Mouse (Mus musculus) adipocyte (in vitro differentiated cells): ENCODE data around the gene Trp53tg5.

Experiments
- DNase-seq: peaks from one replicate; pipeline ENCODE4 v3.0.0-alpha.2; 2016; ENCODE audit warnings: low spot score

Gene Trp53tg5

DNA sequence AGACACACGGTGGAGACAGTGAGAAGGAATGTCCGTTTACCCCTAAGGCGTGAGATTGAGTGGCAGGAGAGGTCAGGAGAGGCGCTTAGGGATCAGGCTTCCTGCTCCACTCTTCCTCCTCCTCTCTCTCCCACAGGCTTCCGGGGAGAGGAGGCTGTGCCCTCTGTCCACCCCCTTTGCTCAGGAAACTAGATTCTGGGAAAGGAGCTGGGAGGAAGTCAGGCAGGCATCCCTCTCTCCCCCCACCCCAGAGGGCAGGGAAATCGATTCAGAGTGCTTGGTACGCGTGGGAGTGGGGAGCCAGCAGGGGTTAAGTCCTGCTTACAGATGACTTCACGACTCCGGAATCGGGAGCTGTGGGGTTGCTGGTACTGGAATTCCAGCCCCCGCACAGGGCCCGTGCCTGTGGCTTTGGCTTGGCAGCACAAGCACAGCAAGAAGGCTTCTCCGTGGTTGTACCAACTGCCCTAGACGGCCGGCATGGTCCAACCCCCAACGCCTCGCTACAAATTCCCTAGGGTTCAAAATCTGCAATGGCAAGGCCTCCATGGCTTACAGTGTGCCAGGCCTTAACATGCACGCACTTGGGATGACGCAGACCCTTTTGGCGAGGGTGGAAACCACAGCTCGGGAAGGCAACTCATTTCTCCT, 40.9 kb downstream of the Trp53tg5 start:
- peak; percentile 90 for DNase-seq

GRCm38 (mm10) chr2:164431676-164432465, 41.7 kb downstream of the Trp53tg5 start:
- DNase-seq = peak; percentile 65

DNA sequence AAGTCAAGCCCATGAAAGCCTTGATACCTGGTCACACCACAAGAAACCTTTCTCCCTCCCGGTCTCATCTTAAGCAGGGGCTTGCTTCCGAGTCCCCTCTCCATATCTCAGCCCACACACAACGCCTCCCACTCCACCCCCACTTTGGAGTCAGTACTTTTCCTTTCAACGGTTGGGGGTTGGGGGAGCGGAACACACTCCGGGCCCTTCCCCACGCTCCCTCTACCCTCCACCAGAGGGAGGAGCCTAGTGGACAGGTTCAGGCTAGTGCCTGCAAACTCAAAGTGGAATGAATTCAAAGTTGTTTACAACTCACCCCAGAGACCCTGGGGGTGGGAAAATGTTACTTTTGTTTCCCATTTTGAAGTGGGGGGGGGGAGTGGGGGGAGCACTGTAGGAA, 42.8 kb downstream of the Trp53tg5 start:
- DNase-seq = no peak

DNA sequence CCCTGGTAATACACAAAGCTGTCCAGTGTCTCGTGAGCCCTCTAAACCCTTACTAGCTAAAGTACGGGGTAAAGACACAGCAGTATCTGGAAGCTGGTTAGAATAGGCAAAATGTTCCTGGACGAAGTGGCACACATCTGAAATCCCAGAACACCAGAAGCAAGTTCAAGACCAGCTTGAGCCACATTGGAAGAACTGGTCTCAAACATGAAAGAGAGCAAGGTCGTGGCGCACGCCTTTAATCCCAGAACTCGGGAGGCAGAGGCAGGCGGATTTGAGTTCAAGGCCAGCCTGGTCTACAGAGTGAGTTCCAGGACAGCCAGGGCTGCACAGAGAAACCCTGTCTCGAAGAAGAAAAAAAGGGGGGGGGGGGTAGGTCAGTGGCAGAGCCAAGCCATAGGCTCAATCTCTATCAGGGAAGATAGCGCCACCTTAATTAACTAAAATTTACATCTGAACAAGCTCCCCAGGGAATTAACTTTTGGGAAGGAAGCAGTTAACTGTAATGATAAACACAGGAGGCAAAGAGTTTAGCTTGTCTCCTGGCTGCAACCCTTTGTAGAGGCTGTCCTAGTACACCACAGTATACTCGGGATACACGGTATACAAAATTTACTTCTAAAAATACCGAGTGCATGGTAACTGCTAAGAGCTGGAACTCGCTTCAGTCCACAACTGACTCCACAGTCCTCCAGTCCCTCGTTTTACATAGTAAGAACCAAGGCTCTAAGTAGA, 43.5 kb downstream of the Trp53tg5 start:
- no peak for DNase-seq

DNA sequence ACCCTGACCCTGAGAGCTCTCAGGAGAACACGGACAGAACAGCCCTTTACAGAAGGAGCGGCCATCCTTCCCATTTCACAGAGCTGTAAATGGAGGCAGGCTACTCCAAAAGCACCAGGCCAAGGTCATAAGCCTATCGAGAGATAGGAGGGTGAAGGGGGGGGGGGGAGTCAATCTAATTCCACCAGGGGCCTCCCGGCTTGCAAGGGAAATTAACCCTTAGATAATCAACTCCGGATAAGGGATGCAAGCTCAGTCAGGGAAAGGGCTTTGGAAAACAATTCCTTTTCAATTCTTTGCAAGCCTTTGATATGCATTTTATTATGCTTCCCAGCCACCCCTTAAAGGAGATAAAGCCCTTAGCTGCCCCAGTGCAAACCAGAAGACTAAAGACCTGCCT, 45.1 kb downstream of the Trp53tg5 start:
- DNase-seq = no peak

DNA sequence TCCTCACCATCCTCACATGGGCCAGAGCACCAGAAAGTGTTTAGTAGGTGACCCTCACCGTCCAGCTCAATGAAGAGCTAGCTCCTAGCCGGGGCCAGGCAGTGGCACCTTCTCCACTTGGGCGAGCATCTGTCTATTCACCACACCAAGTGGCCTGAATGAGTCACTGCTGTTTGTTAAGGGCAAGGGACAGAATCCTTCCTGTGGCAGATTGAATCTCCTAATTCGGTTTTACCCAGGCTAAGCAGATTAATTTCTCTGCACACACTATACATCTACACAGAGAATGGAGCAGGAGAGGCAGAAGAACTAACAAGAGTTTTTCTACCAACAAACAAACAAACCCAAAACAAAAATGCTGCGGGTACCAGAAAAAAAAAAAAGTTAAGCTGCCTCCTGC, 46.6 kb downstream of the Trp53tg5 start:
- no peak for DNase-seq

- DNase-seq = no peak
These were observed 47.4 kb downstream of the Trp53tg5 start for GRCm38 (mm10) chr2:164426121-164426520.

GRCm38 (mm10) chr2:164425401-164425800, 48.1 kb downstream of the Trp53tg5 start:
- no peak for DNase-seq

- DNase-seq = no peak
These were observed 49.1 kb downstream of the Trp53tg5 start for GRCm38 (mm10) chr2:164424406-164424805.

DNA sequence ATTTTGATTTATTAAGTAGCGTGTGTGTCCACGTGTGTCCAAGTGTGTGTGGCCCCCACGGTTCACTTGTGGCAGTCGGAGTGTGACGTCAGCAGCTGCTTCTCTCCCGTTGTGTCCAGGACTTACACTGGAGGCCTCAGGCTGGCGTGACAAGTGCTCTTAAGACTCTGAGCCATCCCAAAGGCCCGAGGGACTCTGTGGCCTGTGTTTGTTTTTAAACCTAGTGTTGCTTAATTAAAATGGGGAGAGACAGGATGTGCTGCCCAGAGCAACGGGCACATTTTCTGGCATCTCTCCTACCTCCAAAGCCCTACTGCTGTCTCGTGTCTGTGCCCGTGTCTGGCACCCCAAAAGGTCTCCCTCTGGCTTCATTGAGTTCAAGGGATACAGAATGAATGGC, 50.1 kb downstream of the Trp53tg5 start:
- peak; percentile 61 for DNase-seq

DNA sequence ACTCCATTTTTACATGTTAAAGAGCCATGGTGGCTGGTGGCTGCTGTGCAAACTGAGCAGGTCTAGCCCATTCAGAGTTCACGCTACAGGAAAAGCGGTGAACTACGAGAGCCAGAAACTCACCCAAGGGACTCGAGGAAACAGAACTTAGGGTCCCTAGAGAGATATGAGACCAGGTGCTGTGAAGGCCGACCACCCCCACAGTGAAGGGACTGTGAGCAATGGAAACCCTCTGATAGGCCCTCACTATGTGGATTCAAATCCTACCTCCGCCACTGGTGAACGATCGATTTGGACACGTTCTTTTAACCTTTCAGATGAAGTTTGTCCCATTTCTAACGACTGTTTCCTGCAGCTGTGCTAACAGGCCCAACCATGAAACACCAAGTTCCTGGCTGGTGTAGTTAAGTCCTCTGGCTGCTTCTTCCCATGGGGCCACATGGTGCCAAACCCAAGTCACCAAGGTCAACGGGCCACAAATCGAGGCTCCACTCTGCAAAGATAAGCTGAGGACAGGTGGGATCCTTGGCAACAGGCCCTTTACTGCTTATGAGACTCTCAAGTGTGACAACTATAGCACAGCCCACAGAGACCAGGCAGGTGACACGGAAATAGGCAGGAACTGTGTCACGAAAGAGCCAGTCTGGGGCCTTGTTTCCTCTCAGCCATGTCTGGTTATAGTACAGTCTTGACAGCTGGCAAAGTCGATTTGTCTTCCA, 50.7 kb downstream of the Trp53tg5 start:
- peak; percentile 38 for DNase-seq

GRCm38 (mm10) chr2:164421979-164422378, 51.5 kb downstream of the Trp53tg5 start:
- no peak for DNase-seq

DNA sequence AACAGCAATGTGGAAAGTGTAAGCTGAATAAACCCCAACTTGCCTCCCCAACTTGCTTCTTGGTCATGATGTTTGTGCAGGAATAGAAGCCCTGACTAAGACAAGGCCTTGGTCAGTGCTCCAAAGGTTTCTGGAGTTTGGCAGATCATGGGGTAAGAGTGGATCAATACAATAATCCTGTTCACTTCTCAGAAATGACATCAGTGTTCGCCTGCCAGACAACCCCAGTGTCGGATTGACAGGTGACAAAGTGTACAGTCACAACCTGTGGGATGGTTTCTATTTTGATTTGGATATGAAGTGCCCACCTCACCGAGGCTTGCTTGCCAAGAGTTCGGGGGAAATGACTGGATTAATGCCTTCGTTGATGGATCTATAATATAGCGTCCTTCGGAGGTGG, 52.2 kb downstream of the Trp53tg5 start:
- no peak for DNase-seq
